Comparison of ENCODE assay signal across 8 mouse cellular contexts in the genomic region with DNA sequence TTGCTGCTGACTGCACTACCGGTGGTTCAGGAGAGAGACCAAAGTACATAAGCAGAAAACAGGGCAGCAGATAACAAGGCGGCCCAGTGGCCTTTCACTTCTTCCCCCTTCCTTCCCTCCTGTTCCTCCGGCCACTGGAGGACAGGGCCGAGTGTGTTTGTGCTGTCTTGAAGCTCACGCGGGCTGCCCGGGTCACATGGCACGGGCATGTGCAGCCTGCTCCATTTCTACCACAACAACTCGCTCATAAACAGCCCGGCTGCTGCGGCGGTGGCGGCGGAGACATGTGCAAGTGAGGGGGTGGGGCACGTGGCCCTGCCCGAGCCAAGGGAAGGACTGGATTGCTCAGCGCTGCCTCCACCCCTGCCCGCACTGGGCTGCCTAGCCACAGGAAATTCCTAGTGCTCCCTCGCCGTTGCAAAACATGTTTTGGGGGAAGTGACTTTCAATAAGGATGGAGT. TPM values are rescaled to one million over a fixed set of nuclear protein-coding genes. Genes with fewer than 3 reads are reported as not detected.
DNase-seq lines count a peak whose midpoint lies in the region; ATAC-seq and TF ChIP-seq lines count a peak whose summit lies in the region.

No protein-coding gene starts in this region.

- no peaks in the 10 kb centered on the region for H3K9me3 ChIP-seq in heart, embryonic 12.5 days (replicated peaks)
- no peaks in the 10 kb centered on the region for H3K9me3 ChIP-seq in kidney, embryonic 16.5 days (ENCODE audit: low read length)
- H3K9me3 ChIP-seq in midbrain, postnatal 0 days (ENCODE audit: low read length): no peaks in the 10 kb centered on the region
- H3K9me3 ChIP-seq in stomach, embryonic 15.5 days: no peaks in the 10 kb centered on the region

- peak overlapping the region; percentile 93 for H3K27ac ChIP-seq in heart, embryonic 12.5 days (ENCODE audit: poor library complexity, severe bottlenecking)
- peak overlapping the region; percentile 99 for H3K27ac ChIP-seq in kidney, embryonic 16.5 days (ENCODE audit: low read length)
- peak overlapping the region; percentile 70 for H3K27ac ChIP-seq in midbrain, postnatal 0 days (ENCODE audit: low read depth, low read length)
- H3K27ac ChIP-seq in stomach, embryonic 15.5 days: peak overlapping the region; percentile 95

- peak; percentile 68 for ATAC-seq in erythroid progenitor cell, adult 5-6 weeks (replicated peaks; ENCODE audit: low FRiP score, poor library complexity, severe bottlenecking)
- ATAC-seq in heart, embryonic 12.5 days (ENCODE audit: insufficient number of reproducible peaks, low FRiP score): peak; percentile 73
- peak; percentile 67 for ATAC-seq in kidney, embryonic 16.5 days (ENCODE audit: low FRiP score, low TSS enrichment)
- ATAC-seq in midbrain, postnatal 0 days (ENCODE audit: low FRiP score): peak; percentile 51; the same call in 1 of the 2 replicates
- ATAC-seq in stomach, embryonic 15.5 days (ENCODE audit: insufficient read depth, low FRiP score, low read depth): peak; percentile 63; the same call in 1 of the 2 replicates

- peak overlapping the region; percentile 24 for H3K4me3 ChIP-seq in heart, embryonic 12.5 days
- H3K4me3 ChIP-seq in kidney, embryonic 16.5 days (ENCODE audit: low read length): peak overlapping the region; percentile 26
- peak overlapping the region; percentile 6; the same call in 1 of the 2 replicates for H3K4me3 ChIP-seq in midbrain, postnatal 0 days (ENCODE audit: low read depth, low read length)
- H3K4me3 ChIP-seq in stomach, embryonic 15.5 days (replicated peaks): peak overlapping the region; percentile 23

- no peak for TF ChIP-seq CTCF in midbrain, postnatal 0 days (IDR thresholded peaks at IDR 0.05)

- H3K4me2 ChIP-seq in heart, embryonic 12.5 days: peak overlapping the region; percentile 58
- peak overlapping the region; percentile 51 for H3K4me2 ChIP-seq in kidney, embryonic 16.5 days (replicated peaks; ENCODE audit: low read depth, low read length)
- H3K4me2 ChIP-seq in midbrain, postnatal 0 days (ENCODE audit: low read depth, low read length, poor library complexity, severe bottlenecking): peak overlapping the region; percentile 43
- peak overlapping the region; percentile 61 for H3K4me2 ChIP-seq in stomach, embryonic 15.5 days

- DNase-seq in A20 (ENCODE audit: low read depth, low spot score) (peak; percentile 29), liver (peak; percentile 85)
- peak; percentile 85 to 86 for DNase-seq in adrenal gland, postnatal 4 days (ENCODE audit: low spot score in 2 of 2)
- DNase-seq in midbrain, postnatal 0 days (ENCODE audit: low spot score): peak; percentile 81

- no peaks in the 10 kb centered on the region for H3K36me3 ChIP-seq in heart, embryonic 12.5 days
- no peaks in the 10 kb centered on the region for H3K36me3 ChIP-seq in kidney, embryonic 16.5 days (ENCODE audit: insufficient read depth, low read length)
- no peaks in the 10 kb centered on the region for H3K36me3 ChIP-seq in midbrain, postnatal 0 days (ENCODE audit: insufficient read depth, low read length)
- no peaks in the 10 kb centered on the region for H3K36me3 ChIP-seq in stomach, embryonic 15.5 days

- H3K4me1 ChIP-seq in heart, embryonic 12.5 days (replicated peaks): peaks cover 66% of the 10 kb centered on the region
- peaks cover 72% of the 10 kb centered on the region for H3K4me1 ChIP-seq in kidney, embryonic 16.5 days (ENCODE audit: insufficient read depth, low read length)
- H3K4me1 ChIP-seq in midbrain, postnatal 0 days (ENCODE audit: insufficient read depth, low read length): peaks cover 23% of the 10 kb centered on the region
- peaks cover 66% of the 10 kb centered on the region for H3K4me1 ChIP-seq in stomach, embryonic 15.5 days

- H3K9ac ChIP-seq in heart, embryonic 12.5 days: peak overlapping the region; percentile 45
- peak overlapping the region; percentile 67 for H3K9ac ChIP-seq in kidney, embryonic 16.5 days (replicated peaks; ENCODE audit: low read length)
- H3K9ac ChIP-seq in midbrain, postnatal 0 days (replicated peaks; ENCODE audit: low read length, poor library complexity, severe bottlenecking): peak overlapping the region; percentile 1
- no peak overlapping the region; the same call in 1 of the 2 replicates for H3K9ac ChIP-seq in stomach, embryonic 15.5 days

- no peaks in the 10 kb centered on the region for H3K27me3 ChIP-seq in heart, embryonic 12.5 days (replicated peaks)
- H3K27me3 ChIP-seq in kidney, embryonic 16.5 days (ENCODE audit: insufficient read depth, low read length): no peaks in the 10 kb centered on the region
- no peaks in the 10 kb centered on the region for H3K27me3 ChIP-seq in midbrain, postnatal 0 days (ENCODE audit: insufficient read depth, low read length)
- no peaks in the 10 kb centered on the region for H3K27me3 ChIP-seq in stomach, embryonic 15.5 days (replicated peaks)

- under 1% methylated on average over 20 of the region's 20 CpGs for WGBS in heart, embryonic 12.5 days
- under 1% methylated on average over 20 of the region's 20 CpGs for WGBS in kidney, embryonic 16.5 days
- 1% methylated on average over 18 of the region's 20 CpGs for WGBS in midbrain, postnatal 0 days
- under 1% methylated on average over 20 of the region's 20 CpGs for WGBS in stomach, embryonic 15.5 days

RNA-seq across cellular contexts. Expression of a gene that starts 8.1 kb away (rescaled TPM):
- total RNA-seq in adrenal gland, postnatal 4 days (2021): 100 to 1,000 TPM; 104 to 115 TPM
- total RNA-seq in erythroid progenitor cell, adult 5-6 weeks (2015; ENCODE audit: low replicate concordance): not detected in 2 replicates
- not detected in 2 replicates for total RNA-seq in erythroid progenitor cell, adult 5-6 weeks (2017; ENCODE audit: low replicate concordance)
- polyA plus RNA-seq in heart, embryonic 12.5 days (2016; fragmentation: Nextera tagmentation; extraction: Ambion mirVana): 6.4 TPM in 2 replicates
- polyA plus RNA-seq in kidney, embryonic 16.5 days (2015; fragmentation: Nextera tagmentation; extraction: Ambion mirVana): 2.2 and 2.4 TPM in 2 replicates
- 7.1 and 11.0 TPM in 2 replicates for total RNA-seq in midbrain, postnatal 0 days (2014; rRNA removed)
- polyA plus RNA-seq in midbrain, postnatal 0 days (2015; fragmentation: Nextera tagmentation; extraction: Ambion mirVana): 12.3 and 14.3 TPM in 2 replicates
- 2.4 and 2.5 TPM in 2 replicates for polyA plus RNA-seq in stomach, embryonic 15.5 days (2015; fragmentation: Nextera tagmentation; extraction: Ambion mirVana)

RNA-seq across cellular contexts. Expression of a gene that starts 12.1 kb away (rescaled TPM):
- total RNA-seq in adrenal gland, postnatal 4 days (2021): 100 to 1,000 TPM; 119 to 121 TPM
- total RNA-seq in erythroid progenitor cell, adult 5-6 weeks (2015; ENCODE audit: low replicate concordance): 43.6 and 44.7 TPM in 2 replicates
- total RNA-seq in erythroid progenitor cell, adult 5-6 weeks (2017; ENCODE audit: low replicate concordance): 29.5 and 35.5 TPM in 2 replicates
- 20.3 and 21.4 TPM in 2 replicates for polyA plus RNA-seq in heart, embryonic 12.5 days (2016; fragmentation: Nextera tagmentation; extraction: Ambion mirVana)
- 23.7 and 24.2 TPM in 2 replicates for polyA plus RNA-seq in kidney, embryonic 16.5 days (2015; fragmentation: Nextera tagmentation; extraction: Ambion mirVana)
- total RNA-seq in midbrain, postnatal 0 days (2014; rRNA removed): 88.3 and 107 TPM in 2 replicates
- polyA plus RNA-seq in midbrain, postnatal 0 days (2015; fragmentation: Nextera tagmentation; extraction: Ambion mirVana): 22.3 and 25.8 TPM in 2 replicates
- 23.0 and 23.6 TPM in 2 replicates for polyA plus RNA-seq in stomach, embryonic 15.5 days (2015; fragmentation: Nextera tagmentation; extraction: Ambion mirVana)

RNA-seq across cellular contexts. Expression of a gene that starts 21.4 kb away (rescaled TPM):
- total RNA-seq in adrenal gland, postnatal 4 days (2021): 10 to 100 TPM; 45.2 to 54.8 TPM
- 41.8 and 60.4 TPM in 2 replicates for total RNA-seq in erythroid progenitor cell, adult 5-6 weeks (2015; ENCODE audit: low replicate concordance)
- 59.2 and 92.7 TPM in 2 replicates for total RNA-seq in erythroid progenitor cell, adult 5-6 weeks (2017; ENCODE audit: low replicate concordance)
- 31.8 and 33.3 TPM in 2 replicates for polyA plus RNA-seq in heart, embryonic 12.5 days (2016; fragmentation: Nextera tagmentation; extraction: Ambion mirVana)
- 36.2 and 41.0 TPM in 2 replicates for polyA plus RNA-seq in kidney, embryonic 16.5 days (2015; fragmentation: Nextera tagmentation; extraction: Ambion mirVana)
- 29.4 and 32.2 TPM in 2 replicates for total RNA-seq in midbrain, postnatal 0 days (2014; rRNA removed)
- 34.0 and 39.7 TPM in 2 replicates for polyA plus RNA-seq in midbrain, postnatal 0 days (2015; fragmentation: Nextera tagmentation; extraction: Ambion mirVana)
- 31.7 and 35.3 TPM in 2 replicates for polyA plus RNA-seq in stomach, embryonic 15.5 days (2015; fragmentation: Nextera tagmentation; extraction: Ambion mirVana)

RNA-seq across cellular contexts. Expression of a gene that starts 42.8 kb away (rescaled TPM):
- total RNA-seq in adrenal gland, postnatal 4 days (2021): 100 to 1,000 TPM; 181 to 195 TPM
- total RNA-seq in erythroid progenitor cell, adult 5-6 weeks (2015; ENCODE audit: low replicate concordance): 8.6 and 13.8 TPM in 2 replicates
- 3.3 and 8.0 TPM in 2 replicates for total RNA-seq in erythroid progenitor cell, adult 5-6 weeks (2017; ENCODE audit: low replicate concordance)
- polyA plus RNA-seq in heart, embryonic 12.5 days (2016; fragmentation: Nextera tagmentation; extraction: Ambion mirVana): 27.0 and 29.8 TPM in 2 replicates
- polyA plus RNA-seq in kidney, embryonic 16.5 days (2015; fragmentation: Nextera tagmentation; extraction: Ambion mirVana): 24.4 and 25.9 TPM in 2 replicates
- total RNA-seq in midbrain, postnatal 0 days (2014; rRNA removed): 774 and 843 TPM in 2 replicates
- polyA plus RNA-seq in midbrain, postnatal 0 days (2015; fragmentation: Nextera tagmentation; extraction: Ambion mirVana): 165 and 182 TPM in 2 replicates
- 42.7 and 44.7 TPM in 2 replicates for polyA plus RNA-seq in stomach, embryonic 15.5 days (2015; fragmentation: Nextera tagmentation; extraction: Ambion mirVana)

RNA-seq across cellular contexts. Expression of a gene that starts 53.3 kb away (rescaled TPM):
- total RNA-seq in adrenal gland, postnatal 4 days (2021): 1 to 10 TPM; 2.6 to 3.0 TPM
- 6.7 TPM in 1 of 2 replicates, not detected in the other for total RNA-seq in erythroid progenitor cell, adult 5-6 weeks (2015; ENCODE audit: low replicate concordance)
- total RNA-seq in erythroid progenitor cell, adult 5-6 weeks (2017; ENCODE audit: low replicate concordance): 1.5 TPM in 1 of 2 replicates, not detected in the other
- 0.51 and 1.0 TPM in 2 replicates for polyA plus RNA-seq in heart, embryonic 12.5 days (2016; fragmentation: Nextera tagmentation; extraction: Ambion mirVana)
- 1.8 and 2.0 TPM in 2 replicates for polyA plus RNA-seq in kidney, embryonic 16.5 days (2015; fragmentation: Nextera tagmentation; extraction: Ambion mirVana)
- total RNA-seq in midbrain, postnatal 0 days (2014; rRNA removed): 39.0 and 40.8 TPM in 2 replicates
- polyA plus RNA-seq in midbrain, postnatal 0 days (2015; fragmentation: Nextera tagmentation; extraction: Ambion mirVana): 10.9 and 11.4 TPM in 2 replicates
- 3.8 and 4.1 TPM in 2 replicates for polyA plus RNA-seq in stomach, embryonic 15.5 days (2015; fragmentation: Nextera tagmentation; extraction: Ambion mirVana)

Comparison
In these comparisons a context has a peak if more than half of its experiments do, and no peak if none do; other contexts are left out.
1. Peak in every context shown above with its lines: DNase-seq, ATAC-seq, H3K4me3 ChIP-seq and H3K27ac ChIP-seq.
2. DNase-seq: peak in every context shown above with its lines; median percentile 86 in adrenal gland, postnatal 4 days; 85 in liver; 81 in midbrain, postnatal 0 days; 29 in A20.